Mouse (Mus musculus): ENCODE measurements around the gene Dvl1.
A peak's percentile ranks its signal among the peaks of the same experiment; 100 is the strongest.

Gene Dvl1

GRCm38 (mm10) chr4:155840076-155841002 is 6.9 kb upstream of the Dvl1 start:
- no peak for DNase-seq (ENCODE audit: extremely low spot score)

DNA sequence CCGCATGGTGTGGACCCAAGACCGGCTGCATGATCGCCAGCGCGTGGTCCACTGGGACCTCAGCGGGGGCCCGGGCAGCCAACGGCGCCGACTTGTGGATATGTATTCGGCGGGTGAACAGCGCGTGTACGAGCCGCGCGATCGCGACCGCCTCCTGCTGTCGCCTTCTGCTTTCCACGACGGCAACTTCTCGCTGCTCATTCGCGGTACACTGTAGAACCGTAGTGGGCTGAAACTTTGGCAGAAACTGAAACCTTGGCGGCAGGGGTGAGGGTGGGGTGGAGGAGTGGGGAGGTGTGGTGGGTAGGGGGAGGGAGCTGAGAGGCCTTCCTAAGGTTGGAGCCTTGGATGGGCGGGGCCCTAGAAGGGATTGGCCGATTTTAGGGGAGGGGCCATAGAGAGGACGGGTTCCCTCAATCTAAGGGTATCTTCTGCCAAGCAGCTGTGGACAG is 6.2 kb upstream of the Dvl1 start:
- peak; percentile 69 for DNase-seq (ENCODE audit: extremely low spot score)

DNA sequence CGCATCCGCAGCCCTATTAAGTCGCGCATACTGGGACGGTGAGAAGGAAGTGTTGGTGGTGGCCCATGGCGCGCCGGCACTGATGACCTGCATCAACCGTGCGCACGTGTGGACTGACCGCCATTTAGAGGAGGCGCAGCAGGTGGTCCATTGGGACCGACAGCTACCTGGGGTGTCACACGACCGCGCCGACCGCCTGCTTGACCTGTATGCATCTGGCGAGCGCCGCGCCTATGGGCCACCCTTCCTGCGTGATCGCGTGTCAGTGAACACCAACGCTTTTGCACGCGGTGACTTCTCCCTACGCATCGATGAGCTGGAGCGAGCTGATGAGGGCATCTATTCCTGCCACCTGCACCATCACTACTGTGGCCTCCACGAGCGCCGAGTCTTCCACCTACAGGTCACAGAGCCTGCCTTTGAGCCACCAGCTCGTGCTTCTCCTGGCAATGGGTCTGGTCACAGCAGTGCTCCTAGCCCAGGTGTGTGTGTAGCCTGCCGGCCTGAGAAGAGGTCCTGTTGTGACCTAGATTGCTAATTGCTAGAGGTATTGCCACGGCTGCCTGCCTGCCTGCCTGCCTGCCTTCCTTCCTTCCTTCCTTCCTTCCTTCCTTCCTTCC is 5.4 kb upstream of the Dvl1 start:
- no peak for DNase-seq (ENCODE audit: extremely low spot score)

DNA sequence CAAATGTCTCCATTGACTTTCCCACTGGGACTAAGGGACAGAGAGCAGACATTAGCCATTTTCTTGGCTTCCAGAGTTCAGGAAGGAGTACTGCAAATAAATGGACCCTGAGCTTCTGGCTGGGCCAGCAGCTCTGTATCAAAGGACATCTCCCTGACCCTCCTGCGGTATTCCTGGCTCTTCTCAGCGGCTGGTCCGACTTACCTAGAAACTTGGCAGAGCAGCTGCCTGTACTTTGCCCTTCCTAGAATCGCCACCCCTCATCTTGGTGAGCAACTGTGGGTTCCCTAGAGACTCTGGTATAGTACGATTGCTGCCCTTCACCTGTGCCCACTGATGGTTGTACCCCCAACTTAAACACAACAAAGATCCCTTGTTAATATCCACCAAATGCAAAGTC is 4.0 kb upstream of the Dvl1 start:
- no peak for DNase-seq (ENCODE audit: extremely low spot score)

DNA sequence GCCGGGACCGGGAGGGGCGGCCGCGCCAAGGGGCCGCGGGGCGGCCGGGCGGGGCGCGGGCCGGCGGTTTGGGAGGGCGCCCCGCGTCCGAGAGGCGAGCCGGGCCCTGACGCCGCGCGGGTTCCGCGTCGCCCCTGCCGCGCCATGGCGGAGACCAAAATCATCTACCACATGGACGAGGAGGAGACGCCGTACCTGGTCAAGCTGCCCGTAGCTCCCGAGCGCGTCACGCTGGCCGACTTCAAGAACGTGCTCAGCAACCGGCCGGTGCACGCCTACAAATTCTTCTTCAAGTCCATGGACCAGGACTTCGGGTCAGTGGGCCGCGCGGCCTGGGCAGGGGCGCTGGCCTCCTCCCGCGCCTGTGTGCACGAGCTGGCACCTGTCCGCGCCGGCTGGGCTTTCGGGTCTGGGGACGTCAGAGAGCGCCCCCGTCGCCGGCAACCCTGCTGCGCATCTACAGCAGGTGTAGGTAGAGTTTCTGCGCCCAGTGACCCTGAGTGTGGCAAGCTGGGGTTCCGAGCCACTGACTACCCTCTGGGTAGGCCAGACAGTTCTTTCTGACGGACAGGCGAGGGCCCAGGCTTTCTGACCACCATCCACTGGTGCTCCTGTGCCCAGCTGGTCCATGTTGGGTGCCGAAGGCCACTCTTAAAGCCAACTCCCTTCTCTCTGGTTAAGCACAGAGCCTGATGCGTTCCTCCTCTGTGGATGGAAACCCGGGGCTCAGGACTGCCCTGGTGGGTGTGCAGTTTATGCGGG is 570 bp downstream of the Dvl1 start:
- peak; percentile 45 for DNase-seq (ENCODE audit: extremely low spot score)

DNA sequence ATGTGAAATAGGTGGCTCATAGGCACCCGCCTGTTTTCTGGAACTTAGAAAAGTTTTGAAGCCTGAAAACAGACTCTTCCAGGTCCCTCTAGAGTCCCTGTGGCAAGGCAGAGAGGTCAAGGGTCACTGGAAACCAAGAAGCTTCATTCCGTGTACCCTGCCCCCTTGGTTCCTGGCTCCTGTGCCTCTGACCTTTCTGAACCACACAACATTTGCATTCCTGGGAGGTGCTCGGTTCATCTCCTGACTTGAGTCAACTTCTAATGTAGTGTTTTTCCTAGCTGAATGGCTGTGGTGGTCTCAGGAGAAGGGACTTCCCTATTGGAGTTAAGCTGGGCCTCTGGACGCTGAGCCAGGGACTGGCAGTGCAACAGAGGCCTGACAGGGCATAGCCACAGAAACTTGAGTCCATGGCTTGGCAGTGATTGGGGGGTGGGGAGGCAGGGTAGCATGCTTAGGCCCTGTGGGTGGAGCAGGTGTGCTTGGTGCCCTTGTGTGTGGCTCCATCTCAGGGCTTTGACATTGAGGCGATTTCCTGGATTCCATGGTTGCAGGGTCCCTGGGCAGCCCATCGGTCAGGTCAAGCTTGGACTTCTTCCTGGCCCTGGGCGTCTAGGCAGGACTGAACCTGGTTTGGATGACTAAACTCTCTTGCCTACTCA is 1.4 kb downstream of the Dvl1 start:
- no peak for DNase-seq (ENCODE audit: extremely low spot score)

DNA sequence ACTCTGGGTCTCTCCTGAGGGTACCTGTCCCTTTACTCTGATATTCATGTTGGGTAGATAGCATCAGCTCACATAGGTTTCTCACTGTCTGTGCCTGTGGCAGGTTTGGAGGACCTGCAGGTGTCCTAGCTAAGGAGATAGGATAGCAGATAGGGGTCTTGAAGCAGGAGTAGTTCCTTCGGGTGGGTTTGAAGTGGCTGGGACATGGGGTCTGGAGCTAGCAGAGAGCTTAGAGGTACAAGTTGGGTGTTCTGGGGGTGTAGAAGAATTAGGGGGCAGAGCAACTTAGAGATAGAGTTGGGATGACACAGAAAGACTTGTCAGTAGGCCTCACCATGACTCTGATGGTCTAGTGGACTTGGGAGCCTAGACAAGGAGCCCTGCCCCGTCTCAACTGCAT is 2.2 kb downstream of the Dvl1 start:
- no peak for DNase-seq (ENCODE audit: extremely low spot score)

- no peak for DNase-seq (ENCODE audit: extremely low spot score)
These were observed 2.7 kb downstream of the Dvl1 start for GRCm38 (mm10) chr4:155849792-155850451.

- no peak for DNase-seq (ENCODE audit: extremely low spot score)
These were observed 4.2 kb downstream of the Dvl1 start for GRCm38 (mm10) chr4:155851368-155851767.

DNA sequence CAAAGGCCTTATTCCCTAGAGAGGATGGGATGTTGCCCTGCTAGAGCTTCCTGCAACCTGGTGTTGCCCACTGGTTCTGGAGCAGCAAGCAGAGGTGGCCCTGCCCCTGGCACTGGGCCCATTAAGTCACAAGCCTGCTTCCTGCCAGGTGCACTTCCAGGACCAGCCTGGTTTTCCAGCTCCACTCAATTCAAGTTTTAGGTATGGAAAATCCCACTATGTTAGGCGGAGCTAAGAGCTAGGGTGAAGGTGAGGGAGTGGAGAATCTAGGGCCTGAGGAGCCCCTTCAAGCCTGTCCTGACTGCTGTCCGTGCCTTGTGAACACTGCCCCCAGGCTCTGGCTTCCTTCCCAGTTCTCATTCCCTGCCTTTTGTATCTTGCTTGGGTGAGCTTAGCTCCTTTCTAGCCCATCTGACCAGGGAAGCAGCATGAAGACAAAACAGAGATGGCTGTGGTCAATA is 4.8 kb downstream of the Dvl1 start:
- DNase-seq (ENCODE audit: extremely low spot score) = no peak

- no peak for DNase-seq (ENCODE audit: extremely low spot score)
These were observed 6.2 kb downstream of the Dvl1 start for GRCm38 (mm10) chr4:155853421-155853820.

GRCm38 (mm10) chr4:155854991-155855390 is 7.8 kb downstream of the Dvl1 start:
- no peak for DNase-seq (ENCODE audit: extremely low spot score)

- DNase-seq (ENCODE audit: extremely low spot score) = no peak
These were observed 8.9 kb downstream of the Dvl1 start for GRCm38 (mm10) chr4:155856071-155856470.

- DNase-seq (ENCODE audit: extremely low spot score) = no peak
These were observed 9.7 kb downstream of the Dvl1 start for GRCm38 (mm10) chr4:155856881-155857280.

DNA sequence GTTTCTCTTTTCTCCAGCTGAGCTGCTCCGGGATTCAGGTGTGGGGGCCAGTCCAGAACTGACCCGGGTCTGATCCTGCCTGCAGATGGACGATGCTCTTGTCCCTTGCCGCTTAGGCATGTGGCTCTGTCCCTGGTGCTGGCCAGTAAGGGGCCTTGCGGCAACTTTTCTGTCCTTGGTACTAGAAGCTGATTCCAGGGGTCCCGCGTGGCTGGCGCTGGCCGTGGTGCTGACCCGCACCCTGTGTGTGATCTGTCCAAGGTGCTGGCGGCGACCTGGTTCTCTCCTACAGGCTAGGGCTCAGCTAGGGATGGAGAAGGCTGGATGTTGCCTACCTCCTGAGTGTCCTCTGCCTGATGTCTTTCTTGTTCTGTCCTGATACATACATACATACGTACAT is 12.1 kb downstream of the Dvl1 start:
- DNase-seq (ENCODE audit: extremely low spot score) = peak; percentile 87

GRCm38 (mm10) chr4:155861787-155862186 is 14.6 kb downstream of the Dvl1 start:
- DNase-seq (ENCODE audit: extremely low spot score) = no peak

DNA sequence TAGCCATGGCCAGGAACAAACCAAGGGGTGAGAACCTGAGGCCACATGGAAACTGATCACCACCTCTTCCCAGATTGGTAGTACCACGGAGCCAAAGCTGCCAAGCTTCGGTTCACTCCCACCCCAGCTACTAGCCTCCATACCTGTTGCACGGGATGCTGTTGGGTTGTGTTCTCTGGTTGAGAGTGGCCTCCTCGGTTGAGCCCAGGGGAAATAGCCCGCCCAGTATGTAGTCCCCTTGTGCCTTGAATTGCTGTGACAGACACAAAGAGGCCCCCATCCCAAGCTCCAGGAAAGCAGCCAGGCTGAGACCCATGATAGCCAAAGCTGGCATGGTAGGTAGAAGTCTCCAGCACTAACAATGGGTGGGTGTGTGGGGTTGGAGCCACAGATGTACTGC is 15.8 kb downstream of the Dvl1 start, which contains the start of gene Tas1r3:
Gene Tas1r3 (minus strand): TSS at position 362 of the 400 bp plus-strand sequence.
- no peak for DNase-seq (ENCODE audit: extremely low spot score)

- DNase-seq (ENCODE audit: extremely low spot score) = no peak
These were observed 21.6 kb downstream of the Dvl1 start for GRCm38 (mm10) chr4:155868614-155869298.

GRCm38 (mm10) chr4:155869317-155870033 is 22.3 kb downstream of the Dvl1 start, which contains the start of the genes Cptp and Ints11:
Cptp (minus strand) TSS chr4:155869440.
Ints11 (plus strand) TSS chr4:155869546.
- DNase-seq (ENCODE audit: extremely low spot score) = peak; percentile 96

GRCm38 (mm10) chr4:155871404-155871803 is 24.2 kb downstream of the Dvl1 start:
- DNase-seq (ENCODE audit: extremely low spot score) = no peak

All from embryo, embryonic 9.5 days (tissue).